Mouse (Mus musculus): ENCODE measurements around the gene Ccdc51.

Gene Ccdc51

DNA sequence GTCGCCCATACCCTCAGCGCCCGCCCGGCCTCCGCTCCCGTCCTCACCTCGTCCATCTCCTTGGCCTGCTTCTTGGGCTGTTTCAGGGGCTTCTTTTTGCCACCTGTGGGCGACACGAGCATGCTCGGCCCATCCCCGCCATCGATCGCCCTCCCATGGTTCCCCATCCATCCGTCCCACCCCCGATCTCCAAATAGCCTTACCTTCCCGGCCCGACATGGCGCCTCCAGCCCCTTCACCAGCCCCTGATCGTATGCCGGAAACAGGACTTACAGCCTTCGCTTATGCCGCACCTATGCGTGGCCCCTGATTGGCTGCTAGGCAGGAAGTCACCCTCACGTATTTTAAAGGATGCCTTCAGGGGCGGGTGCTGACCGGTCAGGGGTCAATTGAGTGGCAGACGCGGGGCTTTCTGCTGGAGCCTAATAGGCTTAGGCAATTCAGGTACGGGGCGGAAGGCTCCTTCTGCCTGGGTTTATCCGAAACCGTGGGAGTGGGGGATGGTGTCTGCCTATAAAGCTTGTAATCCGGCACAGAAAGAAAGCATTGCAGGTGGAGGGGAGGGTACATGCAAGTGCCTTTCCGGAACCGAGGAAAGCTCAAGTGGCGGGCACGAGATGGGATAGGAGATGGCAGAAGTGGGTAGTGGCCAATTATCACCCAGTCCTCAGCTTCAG lies at the start of gene Ccdc51, which contains the start of gene Tma7:
Ccdc51 (plus strand) TSS at position 370 of the 677 bp plus-strand sequence.
Tma7 (minus strand) TSS at position 464 of the 677 bp plus-strand sequence.
- DNase-seq, result peak; percentile 83

DNA sequence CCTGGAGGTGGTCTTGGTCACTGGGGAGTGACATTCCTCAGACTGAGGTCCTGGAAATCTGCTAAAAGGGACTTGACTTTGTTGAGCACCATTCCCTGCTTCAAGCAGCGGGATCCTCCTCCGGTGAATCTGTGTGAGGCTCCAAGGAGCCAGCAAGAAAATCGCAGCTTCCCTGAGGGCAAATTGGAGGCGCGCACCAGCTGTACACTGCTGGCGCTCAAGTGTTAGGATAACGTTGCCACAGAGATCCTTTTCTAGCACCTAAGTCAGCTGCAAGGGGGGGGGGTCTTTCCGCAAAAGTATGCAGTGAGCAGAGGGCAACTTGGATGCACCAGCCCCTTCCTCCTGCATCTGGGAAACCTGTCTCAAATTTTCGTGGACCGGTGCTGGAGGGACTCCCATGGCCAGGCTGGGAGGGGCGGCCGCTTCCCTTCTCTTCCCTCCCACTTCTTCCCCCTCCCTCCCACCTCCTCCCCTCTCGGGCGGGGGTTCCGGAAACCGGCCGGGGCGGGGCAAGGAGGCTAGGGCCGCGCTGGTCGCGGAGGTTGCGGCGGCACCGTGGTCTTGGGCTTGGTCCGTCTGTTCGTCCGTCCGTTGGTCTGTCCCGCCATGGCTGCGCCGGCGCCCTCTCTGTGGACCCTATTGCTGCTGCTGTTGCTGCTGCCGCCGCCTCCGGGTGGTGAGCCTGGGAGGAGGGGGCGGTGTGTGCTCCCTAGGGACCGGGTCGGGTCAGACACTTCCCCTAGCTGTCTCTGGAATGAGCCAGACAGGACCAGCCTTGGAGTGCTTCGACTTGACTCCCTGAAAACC lies 44.0 kb upstream of the Ccdc51 start, which contains the start of gene Shisa5:
Shisa5 (plus strand) TSS at position 480 of the 810 bp plus-strand sequence.
- DNase-seq, result peak; percentile 34 to 59

DNA sequence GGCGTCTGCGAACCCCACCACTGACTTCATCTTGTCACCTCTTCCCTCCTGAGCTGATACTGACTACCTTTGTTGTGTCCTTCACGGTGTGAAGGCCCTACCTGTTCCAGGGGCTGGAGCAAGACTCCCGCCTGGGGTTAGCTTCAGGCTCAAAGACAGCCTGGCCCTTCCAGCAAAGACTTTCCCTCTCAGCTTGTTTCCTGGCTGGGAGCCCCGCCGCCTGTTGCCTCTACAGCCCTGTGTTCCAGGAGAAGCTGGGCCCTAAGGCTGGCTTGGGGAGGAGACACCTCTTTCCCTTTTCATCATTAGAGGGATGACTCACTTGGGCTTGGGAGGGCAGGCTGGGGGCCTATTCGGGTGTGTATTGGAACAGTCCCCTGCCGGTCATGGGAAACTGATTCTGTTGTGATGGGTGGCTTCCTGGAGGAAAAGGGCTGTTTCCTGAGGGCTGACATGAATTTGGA lies 43.4 kb upstream of the Ccdc51 start:
- DNase-seq, result peak; percentile 68 to 70

DNA sequence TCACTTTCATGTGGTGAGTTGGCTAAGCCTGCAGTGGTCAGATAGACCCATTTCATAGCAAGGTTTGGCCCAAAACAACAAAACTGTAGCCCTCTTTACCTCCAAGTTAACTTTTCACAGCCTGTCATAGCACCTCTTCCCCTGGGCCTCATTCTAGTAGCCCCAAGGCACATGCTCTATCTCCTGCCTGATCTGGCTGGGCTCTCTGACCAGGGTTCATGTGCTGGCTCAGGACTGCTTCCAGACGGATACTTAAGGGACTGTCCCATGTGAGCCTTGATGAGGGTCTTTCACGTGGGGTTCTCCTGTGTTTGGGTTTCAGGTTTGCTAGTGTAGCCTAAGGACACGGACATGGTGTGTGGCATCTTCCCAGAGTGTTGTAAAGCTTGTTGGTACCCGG lies 42.6 kb upstream of the Ccdc51 start:
- DNase-seq, result no peak

DNA sequence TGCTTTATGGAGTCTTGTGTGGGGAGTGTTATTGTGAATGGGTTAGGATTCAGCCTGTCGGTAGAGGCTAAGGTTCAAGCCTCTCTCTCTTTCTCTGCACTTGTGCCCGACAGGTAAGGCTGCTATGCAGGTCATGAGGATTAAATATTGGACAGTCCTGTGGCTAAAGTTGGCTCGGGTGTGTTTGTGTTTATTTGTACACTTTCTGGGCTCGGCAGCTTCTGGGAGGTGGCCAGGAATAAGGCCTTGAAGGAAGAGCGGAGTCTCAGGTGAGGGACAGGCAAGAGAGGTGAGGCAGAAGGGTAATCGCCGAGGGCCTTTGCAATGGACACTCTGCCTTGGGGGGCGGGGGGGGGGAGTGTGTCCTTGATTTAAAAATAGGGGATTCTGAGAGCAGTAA lies 42.1 kb upstream of the Ccdc51 start:
- DNase-seq, result no peak

DNA sequence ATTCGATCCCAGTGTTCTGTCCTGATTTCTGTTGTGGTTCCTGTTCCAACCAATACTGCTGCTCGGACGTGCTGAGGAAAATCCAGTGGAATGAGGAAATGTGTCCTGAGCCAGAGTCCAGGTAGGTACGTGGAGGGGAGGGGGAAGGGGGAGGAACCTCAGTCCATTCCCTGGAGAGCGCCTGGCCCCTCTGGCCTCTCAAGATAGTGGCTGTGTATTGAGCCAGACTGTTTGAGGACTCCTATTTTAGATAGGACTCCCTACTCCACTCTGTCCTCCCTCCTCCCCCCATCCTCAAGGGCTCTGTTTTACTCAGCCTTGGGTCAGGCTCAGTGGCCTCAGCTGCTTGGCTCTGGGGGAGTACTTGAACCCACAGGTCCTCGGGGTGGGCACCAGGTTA lies 41.4 kb upstream of the Ccdc51 start:
- no peak for DNase-seq

DNA sequence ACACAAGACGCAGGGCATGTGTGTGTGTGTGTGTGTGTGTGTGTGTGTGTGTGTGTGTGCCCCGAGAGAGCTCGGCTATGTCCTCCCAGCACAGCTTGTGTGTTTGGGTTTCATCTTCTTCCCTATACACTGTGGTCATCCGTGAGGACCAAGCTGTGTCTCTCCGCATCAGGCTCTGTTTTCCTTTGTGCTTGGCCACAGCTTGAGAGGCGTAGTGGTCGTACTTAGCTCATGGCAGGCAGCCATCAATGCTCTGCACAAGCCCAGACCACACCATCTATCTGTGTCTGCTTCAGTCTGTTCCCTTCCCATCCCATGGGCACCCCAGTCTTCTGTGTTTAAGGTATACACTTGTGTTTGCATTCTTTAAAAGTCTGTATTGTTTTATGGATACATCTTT lies 40.9 kb upstream of the Ccdc51 start:
- DNase-seq, result no peak

DNA sequence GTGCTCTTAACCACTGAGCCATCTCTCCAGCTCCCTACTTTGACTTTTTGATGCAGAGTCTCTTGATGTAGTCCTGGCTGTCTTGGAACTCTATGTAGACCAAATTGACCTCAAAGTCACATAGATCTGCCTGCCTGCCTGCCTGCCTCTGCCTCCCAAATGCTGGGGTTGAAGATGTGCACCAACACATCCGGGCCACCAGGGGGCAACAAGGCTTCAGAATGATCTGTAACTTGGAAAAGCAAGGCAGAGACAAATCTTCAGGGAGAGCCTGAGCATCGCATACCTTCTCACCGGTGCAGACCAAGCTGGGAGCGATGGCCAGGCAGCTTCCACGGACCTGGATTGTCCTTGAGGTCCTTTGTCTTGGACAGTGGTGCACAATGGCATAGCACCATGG lies 36.0 kb upstream of the Ccdc51 start:
- DNase-seq, result peak; percentile 41 to 53

DNA sequence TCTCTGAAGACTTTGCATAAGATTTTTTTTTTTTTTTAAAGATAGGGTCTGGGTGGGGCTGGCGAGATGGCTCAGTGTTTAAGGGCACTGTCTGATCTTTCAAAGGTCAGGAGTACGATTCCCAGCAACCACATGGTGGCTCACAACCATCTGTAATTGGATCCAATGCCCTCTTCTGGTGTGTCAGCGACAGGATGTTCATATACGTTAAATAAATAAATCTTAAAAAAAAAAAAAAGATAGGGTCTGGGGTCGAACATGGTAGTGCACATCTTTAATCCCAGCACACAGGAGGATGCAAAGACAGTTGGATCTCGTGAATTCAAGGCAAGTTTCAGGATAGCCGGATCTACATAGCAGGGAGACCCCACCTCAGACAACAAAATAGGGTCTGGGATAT lies 33.0 kb upstream of the Ccdc51 start:
- DNase-seq, result no peak

DNA sequence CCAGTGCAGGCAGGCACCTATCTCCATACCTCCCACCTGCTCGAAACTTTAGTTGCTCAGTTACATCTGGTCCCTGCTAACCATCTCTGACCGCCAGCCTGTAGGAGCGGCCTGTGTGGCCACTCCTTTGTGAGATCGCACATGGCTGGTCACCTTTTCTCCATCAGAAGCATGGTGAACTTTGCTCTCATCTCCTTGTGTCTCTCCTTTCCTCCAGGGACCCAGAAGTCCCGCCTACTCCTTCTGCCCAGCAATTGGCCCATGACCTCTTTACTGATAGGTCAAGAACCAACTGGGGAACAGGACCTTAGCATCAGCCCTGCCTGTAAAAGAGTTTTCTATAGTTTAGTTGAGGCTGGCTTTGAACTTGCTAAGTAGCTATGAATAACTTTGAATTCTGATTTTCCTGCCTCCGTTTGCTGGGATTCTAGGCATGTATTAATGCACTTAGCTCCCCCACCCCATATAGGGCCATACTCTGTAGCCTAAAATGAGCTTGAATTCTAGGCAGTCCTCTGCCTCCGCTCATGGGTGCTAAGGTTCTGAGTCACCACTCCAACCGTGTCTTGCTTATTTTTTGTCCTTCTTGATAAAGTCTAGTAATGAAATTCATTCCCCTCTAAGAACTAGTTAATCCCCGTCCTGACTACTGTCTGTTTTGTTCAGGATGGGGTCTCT lies 32.2 kb upstream of the Ccdc51 start:
- no peak for DNase-seq

DNA sequence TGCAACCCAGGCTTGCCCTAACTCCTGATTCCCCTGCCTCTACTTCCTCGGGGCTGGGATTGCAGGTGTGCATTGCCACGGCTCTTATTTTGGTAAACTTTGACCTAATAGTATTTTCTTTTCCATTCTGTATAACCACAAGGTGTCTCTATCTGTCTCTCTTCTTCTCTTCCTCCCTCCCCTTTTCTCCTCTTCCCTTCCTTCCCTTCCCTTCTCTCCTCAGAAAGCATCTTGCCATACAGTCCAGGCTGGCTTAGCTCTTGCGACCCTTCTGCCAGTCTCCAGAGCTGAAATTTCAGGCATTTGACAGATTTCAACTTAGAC lies 31.7 kb upstream of the Ccdc51 start:
- DNase-seq, result no peak

DNA sequence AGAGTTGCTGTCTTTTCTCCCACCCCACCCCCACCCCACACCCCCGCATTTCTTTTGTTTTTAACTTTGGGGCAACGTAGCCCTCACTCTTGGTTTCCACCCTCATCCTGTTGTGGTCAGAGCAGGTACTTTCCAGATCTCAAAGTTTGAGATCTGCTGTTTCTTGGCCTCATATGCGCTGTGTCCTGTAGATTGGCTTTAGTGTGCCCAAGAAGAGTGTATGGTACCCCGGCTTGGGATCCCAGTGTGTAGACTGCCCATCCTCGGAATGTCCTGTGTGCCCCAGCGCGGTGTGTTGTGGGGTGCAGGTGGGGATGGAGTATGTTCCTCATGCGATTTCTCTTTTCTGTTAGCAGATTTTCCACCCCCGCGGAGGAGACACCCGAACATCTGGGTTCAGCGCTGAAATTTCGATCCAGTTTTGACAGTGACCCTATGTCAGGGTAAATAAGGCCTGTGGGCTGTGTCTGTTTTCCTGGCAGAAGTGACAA lies 31.2 kb upstream of the Ccdc51 start:
- DNase-seq, result no peak

DNA sequence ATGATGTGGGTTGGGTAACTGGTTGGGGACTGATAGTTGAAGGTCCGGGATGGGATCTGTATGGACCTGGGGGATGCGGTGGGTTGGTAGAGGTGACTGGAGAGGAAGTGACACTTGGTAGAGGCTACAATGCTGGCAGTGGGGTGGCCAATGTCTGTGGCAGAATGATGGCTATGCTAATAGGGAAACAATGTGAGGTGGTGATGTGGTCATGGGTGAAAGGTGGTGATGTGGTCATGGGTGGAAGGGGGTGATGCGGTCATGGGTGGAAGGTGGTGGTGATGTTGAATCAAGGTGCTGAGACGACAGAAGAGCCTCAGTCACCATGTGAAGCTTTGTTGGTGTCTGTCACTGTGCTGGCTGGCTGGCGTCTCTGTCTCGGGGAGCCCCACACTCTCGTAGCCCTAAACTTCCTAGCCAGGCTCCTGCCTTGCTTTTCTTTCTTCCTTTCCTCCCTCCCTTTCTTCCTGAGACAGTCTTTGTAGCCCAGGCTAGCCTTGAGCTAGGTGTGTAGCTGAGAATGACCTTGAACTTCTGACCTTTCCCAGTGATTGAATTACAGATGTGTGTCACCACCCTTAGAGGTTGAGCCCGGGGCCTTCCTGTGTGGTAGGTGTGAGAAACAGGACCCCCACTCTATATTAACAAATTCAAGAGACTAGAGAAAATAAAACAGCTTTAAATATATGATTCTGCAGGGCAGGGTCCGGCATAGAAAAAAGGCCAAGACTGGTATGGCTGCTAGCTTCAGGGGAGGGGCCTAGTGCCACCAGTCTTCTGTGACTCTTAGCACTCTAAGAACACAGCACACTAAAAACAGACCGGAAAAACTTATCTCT lies 30.4 kb upstream of the Ccdc51 start:
- DNase-seq, result no peak

DNA sequence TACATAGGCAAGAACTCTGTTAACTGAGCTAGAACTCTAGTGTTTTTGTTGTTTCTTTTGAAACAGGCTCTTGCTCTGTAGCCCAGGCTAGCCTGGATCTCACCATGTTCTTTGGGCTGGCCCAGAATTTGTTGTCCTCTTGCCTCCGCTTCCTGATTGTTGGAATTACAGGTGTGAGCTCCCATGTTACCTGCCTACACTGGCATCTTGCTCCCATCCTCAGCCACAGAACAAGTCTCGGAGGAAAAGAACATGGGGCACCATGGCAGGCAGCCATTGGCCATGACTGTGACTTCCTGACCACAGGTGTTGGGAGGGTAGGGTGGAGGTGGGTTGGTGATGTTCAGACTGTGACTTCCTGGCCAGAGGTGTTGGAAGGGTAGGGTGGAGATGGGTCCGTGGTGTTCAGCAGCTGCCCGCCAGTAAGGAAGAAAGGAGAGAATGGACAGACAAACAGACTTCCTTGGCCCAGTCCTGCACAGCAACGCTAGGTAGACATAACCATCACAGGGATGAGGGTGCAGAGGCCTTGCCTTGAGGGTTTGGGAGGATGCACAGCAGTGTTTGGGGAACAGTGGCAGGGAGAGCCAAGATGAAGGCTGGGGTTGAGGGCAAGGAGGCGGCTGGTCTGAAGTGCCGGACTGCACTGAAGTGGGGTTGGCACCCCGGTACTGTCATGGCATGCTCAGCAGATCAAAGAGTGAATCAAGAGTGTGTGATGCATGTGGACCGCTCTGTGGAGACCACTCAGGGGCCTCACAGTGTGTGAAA lies 29.6 kb upstream of the Ccdc51 start:
- DNase-seq, result no peak

DNA sequence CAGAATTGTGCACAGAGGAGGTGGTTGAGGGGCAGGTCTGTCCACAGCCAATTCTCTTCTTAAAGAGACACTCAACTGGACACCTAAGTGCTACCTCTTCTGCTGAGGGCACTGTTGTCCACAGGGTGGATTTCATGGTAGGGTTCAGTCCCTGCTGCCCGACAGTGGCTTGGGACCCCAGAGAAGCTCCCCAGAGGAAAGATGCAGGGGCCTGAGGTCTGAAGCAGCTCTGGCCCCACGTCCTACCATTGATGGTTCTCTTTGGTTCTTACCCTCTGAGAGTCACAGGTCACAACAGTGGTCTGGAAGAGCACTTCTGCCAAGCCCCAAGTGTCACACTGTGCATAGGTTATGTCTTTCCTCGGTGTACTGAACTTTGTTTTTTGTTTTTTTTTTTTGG lies 28.9 kb upstream of the Ccdc51 start:
- no peak for DNase-seq

DNA sequence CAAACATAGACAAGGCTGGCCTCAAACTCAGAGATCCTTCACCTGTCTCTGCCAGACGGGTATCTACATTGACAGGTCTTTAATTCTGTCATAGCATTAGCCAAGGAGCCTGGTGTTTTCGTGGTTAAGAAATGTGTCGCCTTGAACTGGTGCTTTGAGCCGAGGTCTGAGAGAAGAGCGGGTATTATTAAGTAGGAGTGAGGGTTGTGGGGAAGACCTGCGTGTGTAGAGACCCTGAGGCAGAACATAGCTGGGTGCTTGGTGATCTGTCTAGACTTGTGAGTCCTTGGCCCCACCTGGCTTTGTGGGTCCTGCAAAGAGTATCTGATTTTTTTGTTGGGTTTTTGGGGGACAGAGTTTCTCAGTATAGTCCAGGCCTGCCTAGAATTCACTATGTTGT lies 28.4 kb upstream of the Ccdc51 start:
- no peak for DNase-seq

DNA sequence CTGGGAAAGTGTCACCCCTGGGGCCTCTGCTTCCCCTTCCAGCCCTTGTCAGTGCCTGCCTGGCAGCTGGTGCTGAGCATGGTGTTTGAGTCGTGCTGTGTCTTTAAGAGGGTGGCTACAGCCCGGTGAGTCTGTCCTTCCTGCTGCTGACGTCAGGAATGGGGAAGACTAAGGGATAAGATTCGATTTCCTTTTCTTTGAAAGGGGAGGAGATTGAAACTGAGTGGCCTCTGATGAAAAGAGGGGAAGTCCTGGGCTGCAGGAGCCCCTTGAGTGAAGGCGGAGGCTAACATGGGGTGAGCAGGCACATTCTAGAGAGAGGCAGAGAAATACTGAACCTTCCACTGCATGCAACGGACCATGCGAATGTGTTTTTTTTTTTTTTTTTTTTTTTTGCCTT lies 27.6 kb upstream of the Ccdc51 start:
- DNase-seq, result peak; percentile 57 to 60

DNA sequence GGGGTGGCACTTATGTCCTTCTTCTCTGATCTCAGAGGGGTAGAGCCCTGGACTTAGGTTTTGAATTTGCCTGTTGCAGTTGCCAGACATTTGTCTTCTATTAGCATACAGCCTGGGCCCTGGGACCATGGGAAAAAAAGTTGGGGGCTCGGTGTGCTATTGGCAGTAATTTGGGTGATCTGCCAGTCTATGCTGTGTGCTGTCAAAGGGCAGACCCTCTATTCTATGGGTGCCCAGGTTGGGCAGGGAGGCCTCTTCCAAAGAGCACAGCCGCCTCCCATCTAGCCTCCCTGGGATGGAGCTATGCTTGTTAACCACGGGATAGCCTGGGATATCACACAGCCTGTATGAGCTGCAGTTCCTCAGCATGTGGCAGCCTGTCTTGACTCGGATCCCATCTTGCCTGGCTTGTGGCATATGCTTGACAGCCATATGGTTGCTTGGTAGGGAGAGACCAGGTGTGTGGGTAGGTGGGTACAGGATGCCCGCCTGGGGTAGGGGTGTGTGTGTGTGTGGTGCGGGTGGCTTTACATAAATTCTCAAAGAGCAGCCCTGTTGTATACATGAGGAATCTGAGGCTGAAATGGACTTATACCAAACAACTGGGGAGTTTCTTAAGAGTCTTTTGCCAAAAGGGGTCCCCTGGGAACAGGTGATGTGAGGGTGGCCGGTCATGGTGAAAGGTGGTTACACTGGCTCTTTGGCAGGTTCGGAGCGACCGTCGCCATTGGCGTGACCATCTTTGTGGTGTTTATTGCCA lies 26.8 kb upstream of the Ccdc51 start:
- DNase-seq, result no peak

DNA sequence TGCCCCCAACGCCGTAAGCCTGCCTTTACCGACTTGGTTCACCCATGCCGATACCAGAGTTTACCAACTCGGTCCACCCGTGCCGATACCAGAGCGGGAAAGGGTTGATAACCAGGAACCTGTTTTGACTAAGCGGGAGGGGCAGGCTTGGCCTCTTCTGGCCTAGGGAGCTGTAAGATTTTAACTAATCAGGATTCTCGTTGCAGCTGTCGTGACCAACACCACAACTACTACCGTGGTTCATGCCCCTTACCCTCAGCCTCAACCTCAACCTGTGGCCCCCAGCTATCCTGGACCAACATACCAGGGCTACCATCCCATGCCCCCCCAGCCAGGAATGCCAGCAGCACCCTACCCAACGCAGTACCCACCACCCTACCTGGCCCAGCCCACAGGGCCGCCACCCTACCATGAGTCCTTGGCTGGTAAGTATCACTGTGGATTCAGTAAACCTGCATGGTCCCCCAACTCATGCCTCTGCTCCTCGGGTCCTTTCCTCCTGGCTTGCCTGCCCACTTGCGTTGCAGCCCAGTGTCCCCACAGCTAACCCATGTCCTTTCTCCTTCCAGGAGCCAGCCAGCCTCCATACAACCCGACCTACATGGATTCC lies 26.1 kb upstream of the Ccdc51 start:
- no peak for DNase-seq

DNA sequence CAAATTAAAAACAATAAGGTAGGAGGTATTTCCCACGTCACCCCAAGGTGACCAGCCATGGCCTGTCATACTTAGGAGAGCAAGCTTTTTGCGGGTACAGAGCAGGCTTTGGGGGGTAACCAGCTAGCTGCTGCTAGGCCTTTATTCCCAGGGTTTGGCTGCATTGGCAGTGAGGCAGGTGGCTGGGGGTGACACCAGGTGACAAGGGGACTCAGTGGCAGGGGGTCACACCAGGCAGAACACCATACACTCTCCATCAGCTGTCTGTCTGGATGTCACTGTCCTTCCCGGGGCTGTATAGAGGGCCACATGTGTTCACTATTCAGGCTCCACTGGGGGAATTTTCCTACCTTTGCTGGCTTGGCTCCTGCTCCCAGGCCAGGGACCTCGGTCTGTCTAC lies 25.4 kb upstream of the Ccdc51 start:
- no peak for DNase-seq

DNA sequence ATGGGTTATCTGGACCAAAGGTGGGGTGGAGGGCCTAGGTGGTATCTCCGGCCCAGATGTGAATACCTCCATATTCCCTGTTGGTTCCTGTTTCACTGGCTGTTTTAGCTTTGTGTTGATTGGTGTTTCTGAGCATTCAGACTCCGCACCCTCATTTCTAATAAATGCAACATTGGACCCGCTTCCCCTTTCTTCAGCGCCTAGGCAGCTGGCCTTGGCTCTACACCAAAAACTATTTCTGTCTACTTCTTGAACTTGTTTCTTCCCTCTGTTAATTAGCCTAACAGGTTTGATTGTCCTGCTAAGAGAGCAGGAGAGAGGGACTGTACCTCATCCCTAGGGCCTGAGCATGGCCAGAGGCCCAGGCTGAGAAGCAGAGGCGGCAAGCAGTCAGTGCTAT lies 24.8 kb upstream of the Ccdc51 start:
- DNase-seq, result no peak
